Mouse (Mus musculus): Measurements from ENCODE around the gene Cbln3. TPM values are rescaled to one million over a fixed set of nuclear protein-coding genes. Genes with fewer than 3 reads are reported as not detected.

The Cbln3 gene
- total RNA-seq (2023), result not detected

DNA sequence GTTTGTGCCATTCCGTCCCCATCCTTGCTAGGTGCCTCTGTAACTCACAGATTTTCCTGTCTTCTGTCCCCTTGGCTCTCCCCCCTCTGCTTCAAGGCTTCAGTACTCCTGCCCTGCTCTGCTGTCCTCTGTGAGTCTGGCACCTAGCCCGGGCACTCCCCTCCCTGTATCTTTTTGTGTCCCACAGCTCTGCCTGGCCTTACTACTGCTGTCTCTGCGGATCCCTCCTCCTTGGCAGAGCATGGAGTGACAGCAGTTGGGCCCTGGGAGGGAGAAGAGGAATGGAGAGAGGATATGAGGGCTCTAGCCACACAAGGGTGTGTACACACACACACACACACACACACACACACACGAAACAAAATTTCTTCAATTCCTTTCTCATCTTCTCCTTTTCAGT, at the start of gene Cbln3:
Cbln3 (minus strand) TSS at position 227 of the 400 bp plus-strand sequence.

DNA sequence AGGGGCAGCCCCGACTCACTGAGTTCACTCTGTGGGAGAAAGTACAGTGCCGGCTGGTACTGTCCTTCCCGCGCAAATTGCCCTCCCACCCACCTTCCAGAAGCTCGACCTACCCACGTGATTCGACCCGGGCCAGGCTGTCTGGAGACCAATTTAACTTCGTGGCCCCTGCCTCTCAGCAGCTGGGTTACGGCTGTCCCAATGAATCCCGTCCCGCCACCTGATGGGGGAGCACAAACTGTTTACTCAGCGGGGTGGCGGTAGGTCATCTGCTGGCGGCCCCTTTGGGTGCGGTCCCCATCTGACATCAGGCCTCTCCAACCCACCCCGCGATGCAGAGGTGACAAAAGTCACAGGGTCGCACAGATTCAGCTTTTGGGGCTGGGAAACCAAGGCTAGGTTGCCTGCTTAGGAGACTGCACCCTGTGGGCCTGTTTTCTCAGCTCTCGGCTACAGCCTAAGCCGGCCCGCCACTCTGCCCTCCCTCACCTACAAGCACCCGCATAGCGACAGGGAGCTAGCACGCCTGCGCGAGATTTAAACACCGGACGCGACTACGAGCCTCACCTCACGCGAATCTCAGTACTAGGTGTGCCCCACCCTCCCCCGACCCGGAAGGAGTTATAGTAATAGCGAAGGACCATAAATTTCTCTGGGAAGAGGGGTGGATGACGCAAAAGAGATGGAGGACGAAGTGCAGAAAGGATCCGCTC, 15.7 kb upstream of the Cbln3 start, which contains the start of gene Sdr39u1:
Sdr39u1 (minus strand) TSS at position 593 of the 713 bp plus-strand sequence.

DNA sequence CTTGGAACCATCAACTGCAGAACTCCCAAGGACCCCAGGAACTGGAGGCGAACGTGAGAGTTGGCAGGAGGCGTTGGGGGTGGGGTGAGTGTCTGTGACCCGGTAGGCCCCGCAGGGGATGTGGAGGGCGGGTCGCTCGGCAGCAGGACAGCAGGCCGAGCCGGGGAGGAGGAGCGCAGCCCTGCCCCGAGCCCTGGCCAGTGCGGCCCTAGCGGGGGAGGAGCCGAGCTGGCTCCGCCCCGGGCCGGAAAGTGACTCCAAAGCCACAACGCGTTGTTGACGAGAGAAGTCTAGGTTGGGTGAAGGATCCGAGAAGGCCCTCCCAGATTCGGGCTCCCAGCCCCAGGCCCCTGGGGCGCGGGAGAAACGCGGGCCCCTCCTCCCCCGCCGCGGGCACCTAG, 521 bp upstream of the Cbln3 start, which contains the start of gene Khnyn:
Khnyn (plus strand) TSS at position 235 of the 401 bp plus-strand sequence.

DNA sequence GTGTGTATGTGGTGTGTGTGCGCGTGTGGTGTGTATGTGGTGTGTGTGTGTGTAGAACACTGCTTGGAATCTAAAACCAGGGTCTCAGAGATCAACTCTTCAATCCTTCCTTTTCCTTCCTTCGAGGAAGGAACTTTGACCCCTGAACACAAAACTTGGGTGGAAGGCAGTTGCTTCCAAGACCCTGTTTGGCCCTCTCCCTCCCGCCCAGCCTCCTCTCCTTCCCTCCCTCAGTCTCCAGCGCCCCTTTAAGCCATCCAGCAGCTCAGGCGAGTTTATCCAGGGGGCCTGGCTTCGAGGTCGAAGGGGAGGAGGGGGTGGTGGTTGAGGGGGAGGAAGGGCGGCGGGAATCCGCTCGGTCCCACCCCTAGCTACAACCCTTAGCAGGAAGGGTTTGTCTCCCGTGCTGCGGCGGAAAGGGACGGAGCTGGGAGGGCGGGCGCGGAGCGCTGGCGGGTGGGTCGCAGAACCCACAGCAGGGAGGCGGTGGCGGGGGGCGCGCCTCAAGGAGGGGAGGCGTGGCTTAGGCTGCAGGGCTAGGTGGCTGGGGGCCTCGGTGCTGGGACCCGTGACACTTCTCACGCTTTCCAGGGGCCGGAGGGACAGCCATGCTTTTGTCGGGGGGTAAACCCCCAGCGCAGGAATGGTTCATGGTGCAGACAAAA, 30.4 kb downstream of the Cbln3 start, which contains the start of gene Nynrin:
Nynrin (plus strand) TSS at position 390 of the 665 bp plus-strand sequence.

Other genes with a start within 250 kb of the Cbln3 start
- 65.4 TPM for gene Ipo4, start 248.4 kb downstream of the Cbln3 start, total RNA-seq (2023)
- 4.2 TPM for gene Gm49378, start 246.5 kb downstream of the Cbln3 start, total RNA-seq (2023)
- gene Tm9sf1, start 240.6 kb downstream of the Cbln3 start, total RNA-seq (2023), result 40.1 TPM
- 4.1 TPM for gene Tssk4, start 234.2 kb downstream of the Cbln3 start, total RNA-seq (2023)
- gene Mdp1, start 223.9 kb downstream of the Cbln3 start, total RNA-seq (2023), result 45.7 TPM
- gene Gmpr2, start 212.5 kb downstream of the Cbln3 start, total RNA-seq (2023), result 18.6 TPM
- gene Nedd8, start 212.3 kb downstream of the Cbln3 start, total RNA-seq (2023), result 164 TPM
- 101 TPM for gene Tinf2, start 202.6 kb downstream of the Cbln3 start, total RNA-seq (2023)
- gene Tgm1, start 170.5 kb downstream of the Cbln3 start, total RNA-seq (2023), result 0.95 TPM
- gene Rabggta, start 162.1 kb downstream of the Cbln3 start, total RNA-seq (2023), result 85.8 TPM
- 11.6 TPM for gene Dhrs1, start 138.7 kb downstream of the Cbln3 start, total RNA-seq (2023)
- gene Nop9, start 138.7 kb downstream of the Cbln3 start, total RNA-seq (2023), result 30.4 TPM
- gene Cideb, start 125.9 kb downstream of the Cbln3 start, total RNA-seq (2023), result not detected
- gene Ltb4r2, start 123.0 kb downstream of the Cbln3 start, total RNA-seq (2023), result 0.18 TPM
- gene Ltb4r1, start 118.4 kb downstream of the Cbln3 start, total RNA-seq (2023), result 0.37 TPM
- gene Adcy4, start 100.3 kb downstream of the Cbln3 start, total RNA-seq (2023), result 0.52 TPM
- 40.3 TPM for gene Ripk3, start 95.5 kb downstream of the Cbln3 start, total RNA-seq (2023)
- gene Nfatc4, start 61.2 kb downstream of the Cbln3 start, total RNA-seq (2023), result not detected
- gene Nynrin, start 30.4 kb downstream of the Cbln3 start, total RNA-seq (2023), result 0.43 TPM
- gene Khnyn, start 555 bp upstream of the Cbln3 start, total RNA-seq (2023), result 63.1 TPM
- 44.2 TPM for gene Sdr39u1, start 15.9 kb upstream of the Cbln3 start, total RNA-seq (2023)
- not detected for gene Cma1, start 60.3 kb upstream of the Cbln3 start, total RNA-seq (2023)
- gene Cma2, start 66.6 kb upstream of the Cbln3 start, total RNA-seq (2023), result not detected
- not detected for gene Mcpt1, start 133.6 kb upstream of the Cbln3 start, total RNA-seq (2023)
- not detected for gene Mcpt9, start 146.1 kb upstream of the Cbln3 start, total RNA-seq (2023)
- gene Mcpt2, start 157.6 kb upstream of the Cbln3 start, total RNA-seq (2023), result not detected
- gene Mcpt4, start 177.9 kb upstream of the Cbln3 start, total RNA-seq (2023), result not detected
- gene Mcpt8, start 200.9 kb upstream of the Cbln3 start, total RNA-seq (2023), result not detected
- gene Ctsg, start 218.2 kb upstream of the Cbln3 start, total RNA-seq (2023), result not detected
- not detected for gene Gzme, start 236.2 kb upstream of the Cbln3 start, total RNA-seq (2023)
- gene Gzmd, start 248.2 kb upstream of the Cbln3 start, total RNA-seq (2023), result not detected

Measured in CD8-positive naive resting alpha-beta T cell, adult 57 days (primary cell).